Mouse (Mus musculus) left cerebral cortex, postnatal 14 days (tissue): ENCODE results near the gene Lrrc25. TPM values are rescaled to one million over a fixed set of nuclear protein-coding genes. Genes with fewer than 3 reads are reported as not detected.
"Not testable (repeated sequence)": the region's sequence is repeated elsewhere in the genome, so short reads cannot be mapped to it uniquely, and the experiment has no call there.

ENCODE experiments used
- DNase-seq, 2 experiments: peaks; one replicate each; pipeline ENCODE4 v3.0.0; 2021 to 2022; ENCODE audit warnings: low spot score in 2 of 2, mixed read lengths in 1 of 2
- intact Hi-C: fragments of 180-260 bp; cut with DNase I; formaldehyde crosslinking; loops from one replicate; pipeline ENCODE4 v1.15.1; 2025
- long read RNA-seq, 2 experiments: library from polyadenylated mRNA; stranded (forward); transcript quantifications; one replicate each; pipeline ENCODE4 v2.0.0; 2021
- total RNA-seq, 2 experiments: library from RNA; stranded (reverse); gene quantifications; 2 replicates each; pipeline ENCODE4 v1.2.3; 2021

Gene Lrrc25
- under 1 TPM; 0.90 to 0.97 TPM for total RNA-seq
- long read RNA-seq, experiment 1 = 0 reads
- long read RNA-seq, experiment 2, partial matches to known transcripts = 0 of 1 reads
- long read RNA-seq, experiment 2, other reads (novel, unspliced or antisense) = 1 of 1 reads

DNA sequence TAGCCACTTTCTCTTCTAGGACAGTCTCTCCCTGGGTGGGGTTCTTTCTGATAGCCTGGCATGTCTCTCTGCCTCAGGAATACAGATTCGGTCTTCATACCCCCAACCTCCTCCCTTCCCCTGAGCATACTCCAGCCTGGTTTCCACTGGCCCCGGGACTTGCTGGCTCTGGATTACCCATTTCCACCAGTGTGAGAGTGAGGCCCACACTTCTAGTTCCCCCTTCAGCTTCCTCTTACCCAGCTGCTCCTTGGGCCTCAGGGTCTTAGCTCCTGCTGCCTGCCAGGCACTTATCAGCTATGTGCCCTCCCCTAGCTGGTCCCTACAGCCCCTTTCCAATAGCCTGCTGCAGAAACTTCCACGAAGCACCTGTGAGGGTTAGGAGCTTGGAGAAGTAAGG is at the start of gene Lrrc25:
Lrrc25 (plus strand) TSS at position 262 of the 400 bp plus-strand sequence.
- DNase-seq = no peak
- intact Hi-C loops = no loop called here

GRCm38 (mm10) chr8:70570360-70570759 is 45.6 kb upstream of the Lrrc25 start:
- DNase-seq = no peak
- intact Hi-C loops = no loop called here

- intact Hi-C loops = no loop called here
Measured at GRCm38 (mm10) chr8:70570990-70571389, 45.0 kb upstream of the Lrrc25 start.

GRCm38 (mm10) chr8:70574302-70574701 is 41.7 kb upstream of the Lrrc25 start:
- intact Hi-C loops = no loop called here
- no peak for DNase-seq

More at GRCm38 (mm10) chr8:70570990-70571389, 45.0 kb upstream of the Lrrc25 start:
- no peak for DNase-seq

DNA sequence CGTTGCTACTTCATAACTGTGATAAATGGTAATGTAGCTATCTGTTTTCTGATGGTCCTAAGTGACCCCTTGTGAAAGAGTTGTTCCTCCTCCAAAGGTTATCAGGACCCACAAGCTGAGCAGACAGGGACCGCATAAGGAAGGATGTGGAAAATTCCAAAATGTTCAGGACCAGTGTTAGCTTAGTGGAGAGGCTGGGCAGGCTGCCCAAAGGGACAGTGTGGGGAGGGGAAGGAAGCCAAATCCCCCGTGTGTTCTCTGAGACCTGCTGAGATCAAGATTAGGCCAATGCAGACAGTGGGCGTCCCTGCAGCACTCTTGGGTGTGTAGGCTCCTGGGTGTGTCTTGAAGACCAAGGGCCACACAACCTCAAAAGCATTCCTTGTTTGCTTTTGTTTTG is 41.0 kb upstream of the Lrrc25 start:
- intact Hi-C loops = no loop called here

DNA sequence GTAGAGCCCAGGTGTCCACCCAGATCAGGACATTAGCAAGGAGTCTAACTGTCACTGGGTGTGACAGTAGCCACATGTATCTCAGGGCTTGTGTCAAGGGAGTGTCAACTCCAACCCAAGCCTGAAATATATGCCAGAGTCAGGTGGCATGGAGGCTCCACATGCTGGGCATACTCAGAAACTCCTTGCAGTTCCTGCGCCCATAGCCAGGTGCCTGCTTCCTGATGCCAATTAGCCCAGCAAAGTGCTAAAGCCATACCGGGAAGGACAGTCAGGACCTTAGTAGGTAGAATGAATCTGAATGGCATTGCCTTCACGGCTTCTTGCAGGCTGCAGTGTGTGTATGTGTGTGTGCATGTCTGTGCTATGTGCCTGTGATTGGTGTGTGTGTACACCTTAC is 38.7 kb upstream of the Lrrc25 start:
- DNase-seq = no peak
- intact Hi-C loops = no loop called here

More for the DNA sequence above, 41.0 kb upstream of the Lrrc25 start:
- DNase-seq = no peak

- DNase-seq = no peak
- intact Hi-C loops = loop anchor here (5.0 kb wide), 1 partner anchor 36 kb away; no protein-coding TSS in a partner anchor
Measured at GRCm38 (mm10) chr8:70583476-70584387, 32.2 kb upstream of the Lrrc25 start.

- intact Hi-C loops = loop anchor here (5.0 kb wide), 1 partner anchor 37 kb away; no protein-coding TSS in a partner anchor
Measured at GRCm38 (mm10) chr8:70584606-70585257, 31.2 kb upstream of the Lrrc25 start.

DNA sequence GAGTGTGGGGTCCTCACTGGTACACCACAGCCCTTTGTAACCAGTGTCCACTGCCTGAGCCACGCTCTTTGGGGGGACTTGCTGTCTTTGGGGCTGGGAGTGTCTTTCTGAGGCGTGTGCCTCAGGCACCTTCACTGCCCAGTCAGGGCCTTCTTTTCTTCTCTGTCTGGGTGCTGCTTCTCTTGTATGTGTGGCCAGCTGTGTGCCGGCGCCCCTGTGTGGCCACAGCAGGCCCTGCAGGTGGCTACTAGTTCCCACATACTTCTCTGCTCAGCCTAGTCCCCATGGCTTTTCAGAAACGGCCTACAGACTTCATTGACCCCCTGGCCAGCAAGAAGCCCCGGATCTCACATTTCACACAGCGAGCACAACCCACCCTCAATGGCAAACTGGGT is 30.7 kb upstream of the Lrrc25 start:
- peak; percentile 69 to 77 for DNase-seq
- intact Hi-C loops = no loop called here

More at GRCm38 (mm10) chr8:70584606-70585257, 31.2 kb upstream of the Lrrc25 start:
- DNase-seq = no peak

DNA sequence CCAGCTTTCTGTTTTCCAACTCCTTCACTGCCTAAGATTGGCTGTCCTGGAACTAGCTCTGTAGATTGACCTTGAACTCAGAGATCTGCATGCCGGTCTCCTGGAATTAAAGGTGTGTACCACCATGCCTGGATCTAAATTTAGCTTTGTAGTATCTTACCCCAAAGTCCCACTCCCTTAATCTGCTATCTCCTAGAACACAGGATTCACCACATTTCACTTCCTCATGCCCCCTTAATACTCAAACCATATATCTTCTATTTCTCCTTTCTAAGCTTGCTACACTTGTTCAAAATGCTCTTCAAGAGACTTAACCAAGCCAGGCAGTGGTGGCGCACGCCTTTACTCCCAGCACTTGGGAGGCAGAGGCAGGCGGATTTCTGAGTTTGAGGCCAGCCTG is 28.0 kb upstream of the Lrrc25 start:
- DNase-seq, intact Hi-C loops: not testable (repeated sequence)

DNA sequence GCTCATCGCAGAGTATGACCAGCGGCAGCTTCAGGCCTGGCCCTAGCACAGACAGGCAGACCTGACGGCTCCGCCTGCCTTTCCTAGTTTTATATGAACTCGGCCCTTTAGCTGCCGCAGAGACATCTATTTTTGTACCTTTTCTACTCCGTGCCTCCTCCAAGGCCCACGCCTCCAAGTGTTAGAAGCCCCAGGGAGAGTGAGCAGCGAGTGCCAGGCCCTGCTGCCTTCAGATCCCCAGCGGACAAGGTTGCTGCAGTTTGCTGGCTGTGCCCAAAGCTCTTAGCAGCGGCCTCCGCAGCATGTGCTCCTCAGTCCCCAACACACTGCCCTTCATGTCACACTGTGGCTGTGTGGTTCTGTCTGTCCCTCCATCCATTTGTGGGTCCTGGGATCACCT is 24.4 kb upstream of the Lrrc25 start:
- intact Hi-C loops = loop anchor here (5.0 kb wide), 1 partner anchor 34 kb away; no protein-coding TSS in a partner anchor
- DNase-seq = no peak

- intact Hi-C loops = loop anchor here (5.0 kb wide), 1 partner anchor 36 kb away; no protein-coding TSS in a partner anchor
- DNase-seq = no peak
Measured at GRCm38 (mm10) chr8:70593173-70593572, 22.8 kb upstream of the Lrrc25 start.

DNA sequence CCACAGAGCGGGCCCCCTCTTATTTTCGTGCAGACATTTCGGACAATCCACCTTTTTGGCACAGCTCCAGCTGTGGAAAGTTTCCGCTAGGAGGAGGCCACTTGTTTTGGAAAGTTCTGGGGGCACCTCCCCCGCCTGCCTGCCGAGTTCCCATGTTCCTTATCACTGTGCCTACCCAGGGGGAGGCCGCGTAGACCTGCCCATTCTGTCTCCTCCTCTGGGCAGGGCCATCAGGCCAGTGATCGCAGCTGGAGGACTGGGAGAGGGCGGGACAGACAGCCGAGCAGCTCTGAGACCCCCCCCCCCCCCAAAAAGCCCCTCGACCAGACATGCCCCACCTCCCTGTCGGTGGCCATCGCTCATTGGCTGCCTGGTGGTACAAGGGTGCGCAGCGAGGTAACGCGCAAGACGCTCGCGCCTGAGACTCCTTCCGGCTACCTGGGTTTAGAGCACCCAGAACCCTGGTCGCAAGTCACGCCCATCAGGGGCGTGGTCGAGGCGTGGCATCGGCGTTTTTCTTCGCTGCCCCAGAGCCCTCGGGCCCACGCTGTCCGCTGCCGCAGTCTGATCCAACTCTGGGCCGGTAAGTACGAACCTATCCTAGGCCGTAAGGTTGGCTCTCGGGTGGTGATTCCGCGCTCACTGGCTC is 21.9 kb upstream of the Lrrc25 start, which contains the start of gene Isyna1:
Isyna1 (plus strand) TSS at position 413 of the 649 bp plus-strand sequence.
- intact Hi-C loops = loop anchor here (5.0 kb wide), 1 partner anchor 37 kb away; no protein-coding TSS in a partner anchor
- DNase-seq = peak; percentile 63 to 81

DNA sequence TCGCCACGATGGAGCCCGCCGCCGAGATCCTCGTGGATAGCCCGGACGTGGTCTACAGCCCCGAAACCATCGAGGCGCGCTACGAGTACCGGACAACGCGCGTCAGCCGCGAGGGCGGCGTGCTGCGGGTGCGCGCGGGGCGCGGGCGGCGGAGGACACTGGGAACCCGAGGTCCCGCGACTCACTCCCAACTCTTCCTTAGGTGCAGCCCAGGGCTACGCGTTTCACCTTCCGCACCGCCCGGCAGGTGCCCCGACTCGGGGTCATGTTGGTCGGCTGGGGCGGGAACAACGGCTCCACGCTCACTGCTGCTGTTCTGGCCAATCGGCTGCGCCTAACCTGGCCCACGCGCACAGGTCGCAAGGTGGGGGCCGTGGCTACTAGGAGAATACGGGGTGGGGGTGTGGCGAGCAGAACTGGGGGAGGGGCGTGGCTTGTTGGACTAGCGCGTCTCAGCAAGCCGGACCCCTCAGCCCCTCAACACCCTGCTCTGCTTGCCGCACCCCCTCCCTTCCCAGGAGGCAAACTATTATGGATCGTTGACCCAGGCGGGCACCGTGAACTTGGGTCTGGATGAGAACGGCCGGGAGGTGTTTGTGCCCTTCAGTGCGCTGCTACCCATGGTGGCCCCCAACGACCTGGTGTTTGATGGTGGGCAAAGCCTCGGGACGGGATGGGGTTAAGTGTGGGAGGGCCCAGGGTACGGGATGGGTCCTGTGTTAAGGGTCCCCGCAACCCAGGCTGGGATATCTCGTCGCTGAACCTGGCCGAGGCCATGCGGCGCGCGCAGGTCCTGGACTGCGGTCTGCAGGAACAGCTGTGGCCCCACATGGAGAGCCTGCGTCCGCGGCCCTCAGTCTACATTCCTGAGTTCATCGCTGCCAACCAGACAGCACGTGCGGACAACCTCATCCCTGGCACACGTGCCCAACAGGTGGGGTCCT is 21.1 kb upstream of the Lrrc25 start:
- DNase-seq = no peak
- intact Hi-C loops = loop anchor here (5.0 kb wide), 1 partner anchor 38 kb away; no protein-coding TSS in a partner anchor

DNA sequence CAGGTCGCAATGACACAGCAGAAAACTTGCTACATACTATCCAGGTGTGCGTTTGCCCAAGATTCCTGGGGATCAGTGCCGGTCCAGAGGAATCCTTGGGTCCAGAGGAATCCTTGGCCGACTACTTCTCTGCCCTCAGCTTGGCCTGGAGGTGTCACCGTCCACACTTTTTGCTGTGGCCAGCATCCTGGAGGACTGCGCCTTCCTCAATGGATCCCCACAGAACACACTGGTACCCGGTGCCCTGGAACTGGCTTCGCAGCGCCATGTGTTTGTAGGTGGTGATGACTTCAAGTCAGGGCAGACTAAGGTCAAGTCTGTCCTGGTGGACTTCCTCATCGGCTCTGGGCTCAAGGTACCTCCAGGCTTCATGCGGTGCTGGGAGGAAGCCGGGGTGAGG is 20.1 kb upstream of the Lrrc25 start:
- DNase-seq = no peak
- intact Hi-C loops = no loop called here

DNA sequence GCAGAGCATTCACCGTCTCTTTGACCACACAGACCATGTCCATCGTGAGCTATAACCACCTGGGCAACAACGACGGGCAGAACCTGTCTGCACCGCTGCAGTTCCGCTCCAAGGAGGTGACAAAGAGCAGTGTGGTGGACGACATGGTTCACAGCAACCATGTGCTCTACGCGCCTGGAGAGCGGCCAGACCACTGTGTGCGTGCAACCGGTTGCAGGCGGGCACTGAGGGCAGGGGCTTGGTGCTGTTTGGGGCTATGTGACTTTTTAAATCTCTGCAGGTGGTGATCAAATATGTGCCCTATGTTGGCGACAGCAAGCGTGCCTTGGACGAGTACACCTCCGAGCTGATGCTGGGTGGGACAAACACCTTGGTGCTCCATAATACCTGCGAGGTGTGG is 19.7 kb upstream of the Lrrc25 start:
- no peak for DNase-seq
- intact Hi-C loops = no loop called here

GRCm38 (mm10) chr8:70596775-70597416 is 19.1 kb upstream of the Lrrc25 start:
- intact Hi-C loops = no loop called here
- DNase-seq = peak in 1 of 2 experiments; percentile 54
